Mouse (Mus musculus) midbrain, embryonic 15.5 days (tissue): ENCODE measurements around the gene Ptger3. TPM values are rescaled to one million over a fixed set of nuclear protein-coding genes. Genes with fewer than 3 reads are reported as not detected.

Experiments
- ATAC-seq: fragments of 200-750 bp; cut with Nextera tagmentation; replicated peaks from 2 replicates; pipeline ENCODE4 v1.8.0; 2017; ENCODE audit warnings: moderate TSS enrichment
- H3K27ac ChIP-seq: fragments of 300-500 bp; sonication (generic); 2 replicates; pipeline ENCODE4 v1.5.1; 2015; ENCODE audit warnings: mild to moderate bottlenecking, inconsistent platforms
- H3K27me3 ChIP-seq: fragments of 300-500 bp; sonication (generic); replicated peaks from 2 replicates; pipeline ENCODE4 v1.6.1; 2015; ENCODE audit warnings: inconsistent platforms
- H3K36me3 ChIP-seq: fragments of 300-500 bp; sonication (generic); replicated peaks from 2 replicates; pipeline ENCODE4 v1.6.1; 2015; ENCODE audit warnings: inconsistent platforms
- H3K4me1 ChIP-seq: fragments of 300-500 bp; sonication (generic); 2 replicates; pipeline ENCODE4 v1.6.1; 2015; ENCODE audit warnings: inconsistent platforms
- H3K4me2 ChIP-seq: fragments of 300-500 bp; sonication (generic); 2 replicates; pipeline ENCODE4 v1.6.1; 2015; ENCODE audit warnings: inconsistent platforms, mild to moderate bottlenecking, moderate library complexity
- H3K4me3 ChIP-seq: fragments of 300-500 bp; sonication (generic); 2 replicates; pipeline ENCODE4 v1.5.1; 2015; ENCODE audit warnings: mild to moderate bottlenecking, inconsistent platforms
- H3K9ac ChIP-seq: fragments of 300-500 bp; sonication (generic); 2 replicates; pipeline ENCODE4 v1.6.1; 2015; ENCODE audit warnings: mild to moderate bottlenecking, inconsistent platforms
- H3K9me3 ChIP-seq: fragments of 300-500 bp; sonication (generic); 2 replicates; pipeline ENCODE4 v1.6.1; 2016; ENCODE audit warnings: inconsistent platforms
- WGBS: fragments of 180-500 bp; shearing (Covaris S2); methylation state at CpG from one replicate; pipeline ENCODE4 v1.1.7; 2015; ENCODE audit warnings: mixed read lengths; 5-methylcytosine and 5-hydroxymethylcytosine counted together
- polyA plus RNA-seq: library from polyadenylated mRNA; unstranded; fragments of >200 nt; fragmentation: Nextera tagmentation; extraction: Ambion mirVana; gene quantifications from 2 replicates; pipeline ENCODE4 v1.2.1, GENCODE M21; 2015

Ptger3 gene
- polyA plus RNA-seq, 1 experiment from 2014 or later: 4.0 TPM

GRCm38 (mm10) chr3:157613542-157613941 is 46.9 kb downstream of the Ptger3 start:
- WGBS: 50% methylated on average over 1 of the region's 1 CpGs
- ATAC-seq: no peak
- Histone ChIP-seq H3K36me3 (no peaks in the 10 kb centered on the region), H3K9me3 (no peaks in the 10 kb centered on the region), H3K4me2 (no peak overlapping the region), H3K9ac (no peak overlapping the region), H3K27ac (no peak overlapping the region), H3K4me1 (no peaks in the 10 kb centered on the region), H3K4me3 (no peak overlapping the region), H3K27me3 (no peaks in the 10 kb centered on the region)

GRCm38 (mm10) chr3:157616949-157617348 is 50.3 kb downstream of the Ptger3 start:
- Histone ChIP-seq H3K4me2 (no peak overlapping the region), H3K4me3 (no peak overlapping the region), H3K36me3 (no peaks in the 10 kb centered on the region), H3K9me3 (no peaks in the 10 kb centered on the region), H3K4me1 (no peaks in the 10 kb centered on the region), H3K27ac (no peak overlapping the region), H3K27me3 (no peaks in the 10 kb centered on the region), H3K9ac (no peak overlapping the region)
- no peak for ATAC-seq

GRCm38 (mm10) chr3:157627407-157627806 is 60.7 kb downstream of the Ptger3 start:
- no peak for ATAC-seq

GRCm38 (mm10) chr3:157630671-157631070 is 64.0 kb downstream of the Ptger3 start:
- ATAC-seq: no peak

More at GRCm38 (mm10) chr3:157627407-157627806, 60.7 kb downstream of the Ptger3 start:
- Histone ChIP-seq H3K4me2 (no peak overlapping the region), H3K27me3 (no peaks in the 10 kb centered on the region), H3K9ac (no peak overlapping the region), H3K4me3 (no peak overlapping the region), H3K27ac (no peak overlapping the region), H3K36me3 (no peaks in the 10 kb centered on the region), H3K4me1 (no peaks in the 10 kb centered on the region), H3K9me3 (no peaks in the 10 kb centered on the region)
- 81% methylated on average over 3 of the region's 3 CpGs for WGBS

GRCm38 (mm10) chr3:157631383-157631782 is 64.7 kb downstream of the Ptger3 start:
- ATAC-seq: no peak
- Histone ChIP-seq H3K4me1 (no peaks in the 10 kb centered on the region), H3K27me3 (no peaks in the 10 kb centered on the region), H3K9ac (no peak overlapping the region), H3K4me2 (no peak overlapping the region), H3K4me3 (no peak overlapping the region), H3K36me3 (no peaks in the 10 kb centered on the region), H3K27ac (no peak overlapping the region), H3K9me3 (no peaks in the 10 kb centered on the region)
- 70% methylated on average over 2 of the region's 2 CpGs for WGBS

More at GRCm38 (mm10) chr3:157630671-157631070, 64.0 kb downstream of the Ptger3 start:
- no peaks in the 10 kb centered on the region for H3K36me3 ChIP-seq
- H3K27ac ChIP-seq: no peak overlapping the region
- no peaks in the 10 kb centered on the region for H3K9me3 ChIP-seq
- no peaks in the 10 kb centered on the region for H3K27me3 ChIP-seq
- H3K9ac ChIP-seq: no peak overlapping the region
- 78% methylated on average over 5 of the region's 5 CpGs for WGBS
- H3K4me3 ChIP-seq: no peak overlapping the region
- no peaks in the 10 kb centered on the region for H3K4me1 ChIP-seq
- no peak overlapping the region for H3K4me2 ChIP-seq

GRCm38 (mm10) chr3:157634431-157634830 is 67.7 kb downstream of the Ptger3 start:
- H3K4me1 ChIP-seq: no peaks in the 10 kb centered on the region
- no peak overlapping the region for H3K9ac ChIP-seq
- H3K9me3 ChIP-seq: no peaks in the 10 kb centered on the region
- H3K36me3 ChIP-seq: no peaks in the 10 kb centered on the region
- ATAC-seq: no peak
- WGBS: 87% methylated on average over 3 of the region's 3 CpGs
- no peak overlapping the region for H3K4me3 ChIP-seq
- H3K27ac ChIP-seq: no peak overlapping the region
- no peak overlapping the region for H3K4me2 ChIP-seq
- no peaks in the 10 kb centered on the region for H3K27me3 ChIP-seq

GRCm38 (mm10) chr3:157635713-157636112 is 69.0 kb downstream of the Ptger3 start:
- Histone ChIP-seq H3K36me3 (no peaks in the 10 kb centered on the region), H3K4me2 (no peak overlapping the region), H3K4me3 (no peak overlapping the region), H3K4me1 (no peaks in the 10 kb centered on the region), H3K9me3 (no peaks in the 10 kb centered on the region), H3K9ac (no peak overlapping the region), H3K27me3 (no peaks in the 10 kb centered on the region), H3K27ac (no peak overlapping the region)
- no peak for ATAC-seq
- WGBS: 87% methylated on average over 4 of the region's 4 CpGs

- no peak for ATAC-seq
- Histone ChIP-seq H3K4me2 (no peak overlapping the region), H3K9ac (no peak overlapping the region), H3K4me1 (no peaks in the 10 kb centered on the region), H3K36me3 (no peaks in the 10 kb centered on the region), H3K27ac (no peak overlapping the region), H3K27me3 (no peaks in the 10 kb centered on the region), H3K9me3 (no peaks in the 10 kb centered on the region), H3K4me3 (no peak overlapping the region)
Observed at GRCm38 (mm10) chr3:157636887-157637286, 70.2 kb downstream of the Ptger3 start.

GRCm38 (mm10) chr3:157637341-157637740 is 70.6 kb downstream of the Ptger3 start:
- 65% methylated on average over 2 of the region's 2 CpGs for WGBS
- no peaks in the 10 kb centered on the region for H3K27me3 ChIP-seq
- no peaks in the 10 kb centered on the region for H3K36me3 ChIP-seq
- no peak overlapping the region for H3K9ac ChIP-seq
- no peak for ATAC-seq
- no peaks in the 10 kb centered on the region for H3K4me1 ChIP-seq
- no peaks in the 10 kb centered on the region for H3K9me3 ChIP-seq
- H3K27ac ChIP-seq: no peak overlapping the region
- H3K4me2 ChIP-seq: no peak overlapping the region
- no peak overlapping the region for H3K4me3 ChIP-seq

GRCm38 (mm10) chr3:157641634-157642033 is 74.9 kb downstream of the Ptger3 start:
- Histone ChIP-seq H3K4me3 (no peak overlapping the region), H3K27ac (no peak overlapping the region), H3K36me3 (no peaks in the 10 kb centered on the region), H3K9me3 (no peaks in the 10 kb centered on the region), H3K9ac (no peak overlapping the region), H3K27me3 (no peaks in the 10 kb centered on the region), H3K4me1 (no peaks in the 10 kb centered on the region), H3K4me2 (no peak overlapping the region)
- 87% methylated on average over 4 of the region's 4 CpGs for WGBS
- no peak for ATAC-seq

- no peak for ATAC-seq
- H3K4me2 ChIP-seq: no peak overlapping the region
- no peaks in the 10 kb centered on the region for H3K27me3 ChIP-seq
- no peaks in the 10 kb centered on the region for H3K9me3 ChIP-seq
- no peak overlapping the region for H3K27ac ChIP-seq
- no peaks in the 10 kb centered on the region for H3K36me3 ChIP-seq
- 65% methylated on average over 7 of the region's 7 CpGs for WGBS
- no peak overlapping the region for H3K9ac ChIP-seq
- no peak overlapping the region for H3K4me3 ChIP-seq
- no peaks in the 10 kb centered on the region for H3K4me1 ChIP-seq
Observed at GRCm38 (mm10) chr3:157661622-157662021, 94.9 kb downstream of the Ptger3 start.

GRCm38 (mm10) chr3:157664486-157665041 is 97.9 kb downstream of the Ptger3 start:
- no peaks in the 10 kb centered on the region for H3K36me3 ChIP-seq

GRCm38 (mm10) chr3:157665471-157665870 is 98.8 kb downstream of the Ptger3 start:
- Histone ChIP-seq H3K27me3 (no peaks in the 10 kb centered on the region), H3K4me1 (no peaks in the 10 kb centered on the region), H3K9me3 (no peaks in the 10 kb centered on the region), H3K27ac (no peak overlapping the region), H3K4me3 (no peak overlapping the region), H3K4me2 (no peak overlapping the region), H3K36me3 (no peaks in the 10 kb centered on the region), H3K9ac (no peak overlapping the region)
- 54% methylated on average over 1 of the region's 1 CpGs for WGBS
- ATAC-seq: no peak

More at GRCm38 (mm10) chr3:157664486-157665041, 97.9 kb downstream of the Ptger3 start:
- H3K27me3 ChIP-seq: no peaks in the 10 kb centered on the region
- no peak overlapping the region for H3K4me2 ChIP-seq
- H3K27ac ChIP-seq: no peak overlapping the region
- no peaks in the 10 kb centered on the region for H3K9me3 ChIP-seq
- H3K4me3 ChIP-seq: no peak overlapping the region
- H3K9ac ChIP-seq: no peak overlapping the region
- H3K4me1 ChIP-seq: no peaks in the 10 kb centered on the region
- ATAC-seq: no peak
